ENCODE assay signal across 8 mouse cellular contexts in the genomic region with DNA sequence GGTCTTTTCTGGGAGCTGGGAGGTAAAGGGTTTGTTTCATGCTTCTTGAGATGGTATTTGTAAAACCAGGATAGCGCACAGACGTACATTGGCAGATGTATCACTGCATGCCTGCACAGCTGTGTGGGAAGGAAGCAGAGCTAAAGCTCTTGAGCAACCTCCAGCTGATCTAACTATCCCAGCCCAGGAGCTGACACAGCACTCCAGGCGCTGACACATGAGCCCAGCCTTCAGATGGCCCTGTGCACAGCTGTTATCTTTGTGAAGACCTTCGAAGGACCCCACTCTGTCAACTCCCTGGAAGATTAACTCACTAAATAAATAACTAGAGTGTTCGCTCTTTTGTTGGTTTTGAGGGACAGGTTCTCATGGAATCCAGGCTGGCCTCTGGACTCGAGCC. TPM values are rescaled to one million over a fixed set of nuclear protein-coding genes. Genes with fewer than 3 reads are reported as not detected.
A peak's percentile ranks its signal among the peaks of the same experiment; 100 is the strongest.
DNase-seq lines count a peak whose midpoint lies in the region; ATAC-seq and TF ChIP-seq lines count a peak whose summit lies in the region.

No protein-coding gene starts in this region.

- TF ChIP-seq CTCF in lung, postnatal 0 days (IDR thresholded peaks at IDR 0.05) = no peak

- no peak overlapping the region for H3K9ac ChIP-seq in lung, postnatal 0 days (replicated peaks; ENCODE audit: low read depth)

- no peak overlapping the region for H3K4me3 ChIP-seq in lung, postnatal 0 days (ENCODE audit: low read depth, low read length)

- 0 out of 2 replicates have a peak, but pooled peaks cover 5% of the 10 kb centered on the region for H3K4me1 ChIP-seq in lung, postnatal 0 days (ENCODE audit: insufficient read depth, low read depth, low read length)

- ATAC-seq in common myeloid progenitor, adult 5-6 weeks (replicated peaks; ENCODE audit: low read depth, poor library complexity, severe bottlenecking) = peak; percentile 79
- ATAC-seq in hematopoietic stem cell, adult 5-6 weeks (replicated peaks in 1 of 2; ENCODE audit: insufficient read depth in 1 of 2, low FRiP score in 2 of 2, low TSS enrichment in 1 of 2, low read depth in 1 of 2, poor library complexity in 2 of 2, severe bottlenecking in 2 of 2) = peak; percentile 28 to 60; a peak in 3 of 4 replicates
- ATAC-seq in lung, postnatal 0 days = peak; percentile 78

- no peaks in the 10 kb centered on the region for H3K27me3 ChIP-seq in lung, postnatal 0 days (replicated peaks; ENCODE audit: insufficient read depth, low read length)

- no peaks in the 10 kb centered on the region for H3K9me3 ChIP-seq in lung, postnatal 0 days (ENCODE audit: low read length)

- no peaks in the 10 kb centered on the region for H3K36me3 ChIP-seq in lung, postnatal 0 days (ENCODE audit: insufficient read depth, low read length)

- peak overlapping the region; percentile 44; the same call in 1 of the 2 replicates for H3K27ac ChIP-seq in lung, postnatal 0 days (ENCODE audit: low read length)

- DNase-seq in embryo, embryonic 10 days (ENCODE audit: low spot score) = peak; percentile 42
- DNase-seq in embryo, embryonic 9.5 days (ENCODE audit: extremely low spot score) = no peak
- DNase-seq in lung, postnatal 0 days (ENCODE audit: low spot score) = peak; percentile 79
- no peak for DNase-seq in layer of hippocampus, adult 18-20 months (ENCODE audit: low spot score in 2 of 2)
- no peak for DNase-seq in T-cell, adult 2 months (ENCODE audit: low spot score)
- no peak for DNase-seq in urinary bladder, adult 18-20 months (ENCODE audit: low spot score in 2 of 2)

- 15% methylated on average over 6 of the region's 6 CpGs for WGBS in lung, postnatal 0 days

- TF ChIP-seq EP300 in lung, postnatal 0 days (IDR thresholded peaks at IDR 0.05) = no peak

- H3K4me2 ChIP-seq in lung, postnatal 0 days (replicated peaks; ENCODE audit: low read depth, low read length) = no peak overlapping the region

RNA-seq across cellular contexts. Expression of a gene that starts 48.4 kb away (rescaled TPM):
- 3.5 and 8.3 TPM in 2 replicates for total RNA-seq in common myeloid progenitor, adult 5-6 weeks (2017)
- 16.4 and 22.3 TPM in 2 replicates for total RNA-seq in hematopoietic stem cell, adult 5-6 weeks (2017)
- polyA plus RNA-seq in lung, postnatal 0 days (2015; fragmentation: Nextera tagmentation; extraction: Ambion mirVana) = 93.0 and 100 TPM in 2 replicates
- 100 to 1,000 TPM; 112 to 113 TPM for total RNA-seq in layer of hippocampus, adult 18-20 months (2021)

Comparison
In these comparisons a context has a peak if more than half of its experiments do, and no peak if none do; other contexts are left out.
1. DNase-seq: peak in embryo, embryonic 10 days (single experiment) and lung, postnatal 0 days (single experiment); none in embryo, embryonic 9.5 days (single experiment), layer of hippocampus, adult 18-20 months (0 of 2), T-cell, adult 2 months (single experiment) and urinary bladder, adult 18-20 months (0 of 2).
2. Peak in every context shown above with its lines, with median percentiles within 50 percentile points of each other: ATAC-seq.